Mouse (Mus musculus): ENCODE measurements around the gene Aacs.

GRCm38 (mm10) chr5:125495655-125496054 is 20.0 kb downstream of the Aacs start:
- TF ChIP-seq EP300 (IDR thresholded peaks at IDR 0.05; ENCODE audit: low read depth) (no peak), CTCF (IDR thresholded peaks at IDR 0.05; ENCODE audit: low read depth) (no peak)

Measured in heart, postnatal 0 days (tissue).